Mouse (Mus musculus) urinary bladder, adult 18-20 months (tissue): Measurements from ENCODE around the gene Gm8332.
"Not testable (repeated sequence)": the region's sequence is repeated elsewhere in the genome, so short reads cannot be mapped to it uniquely, and the experiment has no call there.

Experiments
- DNase-seq, 2 experiments: peaks; one replicate each; pipeline ENCODE4 v3.0.0; 2022; ENCODE audit warnings: low spot score in 2 of 2, mixed read lengths in 2 of 2

Gene Gm8332

GRCm38 (mm10) chr12:88250000-88250399 lies at the start of gene Gm8332:
Gene Gm8332 (minus strand): TSS chr12:88250100.
- DNase-seq, result not testable (repeated sequence)

GRCm38 (mm10) chr12:88297171-88297570 lies 47.3 kb upstream of the Gm8332 start:
- DNase-seq, result not testable (repeated sequence)

GRCm38 (mm10) chr12:88293082-88293481 lies 43.2 kb upstream of the Gm8332 start:
- DNase-seq, result not testable (repeated sequence)

GRCm38 (mm10) chr12:88285224-88285623 lies 35.3 kb upstream of the Gm8332 start:
- DNase-seq, result not testable (repeated sequence)

- not testable (repeated sequence) for DNase-seq
Measured at GRCm38 (mm10) chr12:88274400-88274799, 24.5 kb upstream of the Gm8332 start, which contains the start of gene Gm5662. Gene Gm5662 (minus strand): TSS chr12:88274500.

- no peak for DNase-seq
Measured at GRCm38 (mm10) chr12:88257241-88257640, 7.3 kb upstream of the Gm8332 start.

GRCm38 (mm10) chr12:88255917-88256316 lies 6.0 kb upstream of the Gm8332 start:
- DNase-seq, result not testable (repeated sequence)

- not testable (repeated sequence) for DNase-seq
Measured at GRCm38 (mm10) chr12:88245786-88246185, 4.1 kb downstream of the Gm8332 start.

GRCm38 (mm10) chr12:88242940-88243339 lies 7.0 kb downstream of the Gm8332 start:
- DNase-seq, result not testable (repeated sequence)

- no peak for DNase-seq
Measured at GRCm38 (mm10) chr12:88219445-88219844, 30.5 kb downstream of the Gm8332 start.

- DNase-seq, result not testable (repeated sequence)
Measured at GRCm38 (mm10) chr12:88218059-88218458, 31.8 kb downstream of the Gm8332 start.

GRCm38 (mm10) chr12:88214641-88215040 lies 35.3 kb downstream of the Gm8332 start:
- no peak for DNase-seq

GRCm38 (mm10) chr12:88211458-88211857 lies 38.4 kb downstream of the Gm8332 start:
- DNase-seq, result not testable (repeated sequence)

- no peak for DNase-seq
Measured at GRCm38 (mm10) chr12:88202856-88203255, 47.0 kb downstream of the Gm8332 start.
